Mouse (Mus musculus) C2C12 (cell line): ENCODE results near the gene Tnf.

Experiments used
- CEBPB ChIP-seq: IDR thresholded peaks from one replicate; pipeline ENCODE4 v1.6.1; 2011; ENCODE audit warnings: low read depth, mild to moderate bottlenecking, control low read depth, moderate library complexity
- CTCF ChIP-seq: IDR thresholded peaks from one replicate; pipeline ENCODE4 v1.5.1; 2011; ENCODE audit not compliant: control insufficient read depth, insufficient read depth, insufficient read length
- FOSL1 ChIP-seq: IDR thresholded peaks from one replicate; pipeline ENCODE4 v1.8.0; 2011; ENCODE audit warnings: mild to moderate bottlenecking, low read length; ENCODE audit not compliant: poor library complexity, insufficient read depth, severe bottlenecking
- MAX ChIP-seq: IDR thresholded peaks from one replicate; pipeline ENCODE4 v1.6.1; 2011; ENCODE audit warnings: mild to moderate bottlenecking, control low read depth
- MYOD1 ChIP-seq: IDR thresholded peaks from one replicate; pipeline ENCODE4 v1.6.1; 2011; ENCODE audit warnings: low read depth; ENCODE audit not compliant: control insufficient read depth, insufficient read length
- MYOG ChIP-seq: IDR thresholded peaks from one replicate; pipeline ENCODE4 v1.6.1; 2011; ENCODE audit not compliant: control insufficient read depth, insufficient read length; ENCODE audit errors: extremely low read depth
- USF1 ChIP-seq: IDR thresholded peaks from one replicate; pipeline ENCODE4 v1.6.1; 2011; ENCODE audit warnings: low read depth, mild to moderate bottlenecking, control low read depth, moderate library complexity

DNA sequence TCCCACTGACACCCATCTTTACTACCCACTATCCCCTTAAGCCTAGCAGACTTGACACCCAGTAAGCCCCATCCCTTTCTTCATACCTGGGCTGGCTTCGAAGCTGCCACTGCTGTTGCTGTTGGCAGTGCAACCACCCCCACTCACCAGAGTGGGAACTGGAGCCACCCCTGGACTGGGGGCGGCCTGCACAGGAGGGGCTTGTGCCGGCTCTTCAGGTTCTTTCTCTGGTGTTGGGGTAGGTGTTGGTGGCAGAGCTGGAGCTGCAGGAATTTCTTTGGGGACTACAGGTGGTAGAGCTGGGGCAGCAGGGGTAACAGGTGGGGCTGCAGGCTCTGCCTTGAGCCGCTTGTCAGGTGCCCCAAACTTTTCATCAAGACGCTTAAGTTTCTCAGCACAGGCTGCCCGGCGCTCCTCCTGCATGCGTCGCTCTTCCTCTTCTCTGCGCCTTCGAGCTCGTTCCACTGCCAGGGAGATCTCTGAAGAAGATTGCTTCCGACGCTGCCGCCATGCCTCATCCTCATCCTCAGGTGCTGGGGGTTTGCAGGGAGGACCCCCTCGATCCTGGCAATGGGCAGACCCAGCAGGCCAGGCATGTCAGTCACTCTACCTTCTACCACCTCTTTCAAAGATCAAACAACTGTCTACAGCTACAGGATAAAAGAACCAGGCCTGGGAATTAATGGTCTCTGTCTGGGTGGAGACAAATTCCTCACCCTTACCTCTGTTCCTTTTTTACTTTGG lies 42.8 kb downstream of the Tnf start:
- TF ChIP-seq CTCF: no peak
- no peak for TF ChIP-seq CEBPB
- no peak for TF ChIP-seq USF1
- TF ChIP-seq MAX: no peak
- TF ChIP-seq MYOD1: no peak
- no peak for TF ChIP-seq MYOG
- no peak for TF ChIP-seq FOSL1
